Mouse (Mus musculus): ENCODE measurements around the gene Crcp.

GRCm38 (mm10) chr5:130031410-130032390 lies 2.6 kb downstream of the Crcp start:
- TF ChIP-seq CTCF (IDR thresholded peaks at IDR 0.05; ENCODE audit: low read depth, low read length) = no peak
- TF ChIP-seq TAL1 (conservative IDR thresholded peaks at IDR 0.05; ENCODE audit: low read depth, low read length) = no peak
- no peak for TF ChIP-seq GATA1 (IDR thresholded peaks at IDR 0.05; ENCODE audit: borderline replicate concordance, low read length)
- TF ChIP-seq GATA2 (IDR thresholded peaks at IDR 0.05; ENCODE audit: borderline replicate concordance, low read depth, low read length) = no peak
- TF ChIP-seq POLR2AphosphoS5 (IDR thresholded peaks at IDR 0.05; ENCODE audit: insufficient replicate concordance, low read depth, low read length) = no peak

Measured in G1E (cell line).